Mouse (Mus musculus) intestine, embryonic 15.5 days (tissue): ENCODE data around the gene Capn5. TPM values are rescaled to one million over a fixed set of nuclear protein-coding genes. Genes with fewer than 3 reads are reported as not detected.

ENCODE experiments used
- ATAC-seq: fragments of 200-750 bp; cut with Nextera tagmentation; 2 replicates; pipeline ENCODE4 v1.8.0; 2017; ENCODE audit warnings: moderate TSS enrichment, moderate library complexity
- H3K27ac ChIP-seq: fragments of 300-500 bp; sonication (generic); 2 replicates; pipeline ENCODE4 v1.5.1; 2015; ENCODE audit warnings: mild to moderate bottlenecking, inconsistent platforms
- H3K27me3 ChIP-seq: fragments of 300-500 bp; sonication (generic); replicated peaks from 2 replicates; pipeline ENCODE4 v1.6.1; 2015; ENCODE audit warnings: inconsistent platforms
- H3K36me3 ChIP-seq: fragments of 300-500 bp; sonication (generic); 2 replicates; pipeline ENCODE4 v1.6.1; 2015; ENCODE audit warnings: inconsistent platforms
- H3K4me1 ChIP-seq: fragments of 300-500 bp; sonication (generic); replicated peaks from 2 replicates; pipeline ENCODE4 v1.6.1; 2015; ENCODE audit warnings: inconsistent platforms
- H3K4me2 ChIP-seq: fragments of 300-500 bp; sonication (generic); replicated peaks from 2 replicates; pipeline ENCODE4 v1.6.1; 2015; ENCODE audit warnings: mild to moderate bottlenecking, inconsistent platforms
- H3K4me3 ChIP-seq: fragments of 300-500 bp; sonication (generic); replicated peaks from 2 replicates; pipeline ENCODE4 v1.5.1; 2015; ENCODE audit warnings: inconsistent platforms
- H3K9ac ChIP-seq: fragments of 300-500 bp; sonication (generic); 2 replicates; pipeline ENCODE4 v1.6.1; 2015; ENCODE audit warnings: inconsistent platforms
- H3K9me3 ChIP-seq: fragments of 300-500 bp; sonication (generic); 2 replicates; pipeline ENCODE4 v1.6.1; 2016; ENCODE audit warnings: inconsistent platforms
- WGBS: fragments of 180-500 bp; shearing (Covaris S2); methylation state at CpG from one replicate; pipeline ENCODE4 v1.1.7; 2015; 5-methylcytosine and 5-hydroxymethylcytosine counted together
- polyA plus RNA-seq: library from polyadenylated mRNA; unstranded; fragments of >200 nt; fragmentation: Nextera tagmentation; extraction: Ambion mirVana; gene quantifications from 2 replicates; pipeline ENCODE4 v1.2.1, GENCODE M21; 2015

Gene Capn5
- polyA plus RNA-seq, 1 experiment from 2014 or later, result 10.2 TPM

DNA sequence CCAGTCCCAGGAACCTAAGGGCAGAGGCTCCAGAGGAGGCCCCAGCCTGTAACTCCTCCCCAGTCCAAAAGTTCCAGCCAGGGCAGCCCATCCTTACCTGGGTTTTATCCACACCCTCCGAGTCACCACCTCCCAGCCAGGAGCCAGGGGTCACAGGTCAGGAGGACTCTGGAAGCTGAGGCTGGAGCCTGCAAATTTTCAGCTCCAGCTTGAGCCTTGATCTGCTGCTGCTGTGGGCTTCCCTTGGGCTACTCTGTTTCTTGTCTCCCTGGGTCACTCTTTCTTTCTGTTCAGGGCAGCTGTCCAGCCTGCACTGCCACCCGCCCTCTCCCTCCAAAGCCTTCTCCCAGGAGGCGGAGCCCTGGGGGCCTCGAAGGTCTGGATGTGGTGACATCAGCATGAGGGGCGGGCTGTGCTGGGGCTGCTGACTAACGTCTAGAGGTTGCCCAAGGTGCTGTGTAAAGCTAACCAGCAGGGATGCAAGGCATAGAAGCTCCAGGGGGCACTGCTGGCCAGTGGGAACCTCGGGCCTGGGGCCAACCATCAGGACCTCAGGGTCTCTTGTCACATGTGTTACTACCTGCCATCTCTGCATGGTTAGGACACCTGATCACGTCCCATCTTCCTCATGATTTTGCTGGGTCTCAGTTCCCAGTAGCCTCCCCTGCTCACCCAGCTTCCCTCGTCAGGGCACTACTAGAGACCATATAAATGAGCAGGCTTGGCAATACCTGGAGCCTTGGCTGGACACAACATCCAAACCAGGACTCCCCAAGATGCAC is 58.7 kb downstream of the Capn5 start, which contains the start of gene Myo7a:
Myo7a (minus strand) TSS at position 346 of the 782 bp plus-strand sequence.
- no peaks in the 10 kb centered on the region for H3K9me3 ChIP-seq
- peaks cover 15% of the 10 kb centered on the region for H3K4me1 ChIP-seq
- 0 out of 2 replicates have a peak within 1 kb of the TSS, but pooled peaks have one; percentile 6 for H3K9ac ChIP-seq
- peak within 1 kb of the TSS; percentile 33 for H3K27ac ChIP-seq
- H3K4me3 ChIP-seq, result peak within 1 kb of the TSS; percentile 16
- H3K27me3 ChIP-seq, result no peaks in the 10 kb centered on the region
- WGBS, result 34% methylated on average over 9 of the region's 9 CpGs
- H3K36me3 ChIP-seq, result no peaks in the 10 kb centered on the region
- peak within 1 kb of the TSS; percentile 50 for H3K4me2 ChIP-seq
- ATAC-seq, result peak; percentile 85

DNA sequence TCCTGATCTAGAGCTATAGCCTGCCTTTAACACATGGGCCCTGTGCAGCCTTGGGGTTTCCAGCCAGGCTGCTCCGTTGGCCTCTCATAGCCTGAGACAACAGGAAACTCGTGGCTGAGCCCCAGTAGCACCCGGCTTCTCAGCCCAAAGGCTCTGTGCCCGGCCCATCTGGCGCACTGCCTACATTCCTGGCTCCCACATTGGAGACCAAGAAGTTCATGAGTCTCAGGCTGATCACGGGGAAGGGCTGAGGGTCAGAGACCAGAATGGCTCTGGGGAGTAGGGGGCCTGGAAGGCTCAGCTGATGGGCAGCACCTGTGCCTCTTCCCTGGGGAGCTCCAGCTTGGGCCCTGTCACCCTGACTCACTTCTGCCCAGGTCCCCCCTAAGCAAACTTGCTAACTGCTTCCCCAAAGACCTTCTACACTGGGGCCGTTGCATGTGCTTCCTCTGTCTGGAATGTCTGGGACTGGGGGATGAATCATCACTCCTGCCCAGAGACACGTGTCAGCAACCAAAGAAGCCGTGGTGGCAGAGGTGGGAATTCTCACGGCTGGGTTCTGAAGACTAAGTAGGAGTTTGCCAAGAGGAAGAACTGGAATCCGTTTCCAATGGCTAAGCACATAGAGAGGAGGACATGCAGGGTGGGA is 60.9 kb downstream of the Capn5 start:
- Histone ChIP-seq H3K27me3 (0 out of 2 replicates have a peak, but pooled peaks cover 4% of the 10 kb centered on the region), H3K4me3 (no peak overlapping the region), H3K27ac (no peak overlapping the region), H3K4me2 (peak overlapping the region; percentile 50; the same call in 1 of the 2 replicates), H3K9ac (peak overlapping the region; percentile 40), H3K36me3 (no peaks in the 10 kb centered on the region), H3K9me3 (no peaks in the 10 kb centered on the region), H3K4me1 (peaks cover 15% of the 10 kb centered on the region)
- WGBS, result 46% methylated on average over 11 of the region's 11 CpGs
- no peak for ATAC-seq

DNA sequence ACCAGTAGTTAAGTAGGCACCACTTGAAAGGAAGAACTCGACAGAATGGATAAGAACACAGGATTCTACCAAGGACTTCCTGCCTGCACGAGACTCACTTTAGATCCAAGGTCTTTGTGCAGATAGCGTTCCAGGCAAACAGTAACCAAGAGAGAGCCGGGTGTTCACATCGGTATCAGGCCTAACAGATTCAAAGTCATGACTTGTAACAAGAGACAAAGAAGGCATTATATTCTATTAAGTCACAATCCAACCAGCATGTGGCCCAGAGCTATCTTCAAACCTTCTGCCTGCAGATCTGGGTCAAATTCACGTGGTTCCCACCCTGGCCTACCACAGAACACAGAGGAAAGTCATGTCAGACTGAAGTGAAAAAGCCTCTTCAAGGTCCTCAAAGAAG is 63.4 kb downstream of the Capn5 start:
- no peak for ATAC-seq
- 54% methylated on average over 6 of the region's 6 CpGs for WGBS
- H3K9me3 ChIP-seq, result no peaks in the 10 kb centered on the region
- H3K27me3 ChIP-seq, result peaks cover 9% of the 10 kb centered on the region; the same call in 1 of the 2 replicates
- H3K4me1 ChIP-seq, result peaks cover 14% of the 10 kb centered on the region
- H3K36me3 ChIP-seq, result no peaks in the 10 kb centered on the region
- H3K27ac ChIP-seq, result 0 out of 2 replicates have a peak overlapping the region, but pooled peaks have one; percentile 6
- H3K4me3 ChIP-seq, result no peak overlapping the region
- no peak overlapping the region for H3K9ac ChIP-seq
- H3K4me2 ChIP-seq, result no peak overlapping the region

DNA sequence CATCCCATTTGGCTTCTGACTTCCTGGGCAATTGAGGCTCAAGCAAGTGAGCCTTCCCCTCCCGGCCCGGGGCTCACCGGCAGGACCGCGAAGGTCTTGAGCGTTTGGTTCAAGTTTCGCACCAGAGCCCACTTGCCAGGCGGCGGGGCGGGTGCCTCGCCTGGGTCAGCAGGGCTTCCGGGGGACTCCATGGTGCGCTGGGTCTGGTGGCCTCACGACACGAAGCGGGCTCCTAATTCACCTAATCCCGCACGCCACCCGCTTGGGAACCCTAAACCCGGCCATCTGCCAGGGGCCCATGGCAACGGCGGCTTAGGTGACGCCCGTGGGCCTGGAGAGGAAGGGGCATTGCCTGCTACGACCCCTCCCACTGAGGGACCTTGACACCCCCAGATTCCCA is 66.8 kb downstream of the Capn5 start:
- Histone ChIP-seq H3K9me3 (no peaks in the 10 kb centered on the region), H3K4me1 (peaks cover 6% of the 10 kb centered on the region; the same call in 1 of the 2 replicates), H3K4me3 (peak overlapping the region; percentile 19), H3K27me3 (peaks cover 9% of the 10 kb centered on the region; the same call in 1 of the 2 replicates), H3K4me2 (peak overlapping the region; percentile 59), H3K9ac (peak overlapping the region; percentile 13; the same call in 1 of the 2 replicates), H3K27ac (no peak overlapping the region), H3K36me3 (no peaks in the 10 kb centered on the region)
- ATAC-seq, result no peak
- 11% methylated on average over 25 of the region's 25 CpGs for WGBS

DNA sequence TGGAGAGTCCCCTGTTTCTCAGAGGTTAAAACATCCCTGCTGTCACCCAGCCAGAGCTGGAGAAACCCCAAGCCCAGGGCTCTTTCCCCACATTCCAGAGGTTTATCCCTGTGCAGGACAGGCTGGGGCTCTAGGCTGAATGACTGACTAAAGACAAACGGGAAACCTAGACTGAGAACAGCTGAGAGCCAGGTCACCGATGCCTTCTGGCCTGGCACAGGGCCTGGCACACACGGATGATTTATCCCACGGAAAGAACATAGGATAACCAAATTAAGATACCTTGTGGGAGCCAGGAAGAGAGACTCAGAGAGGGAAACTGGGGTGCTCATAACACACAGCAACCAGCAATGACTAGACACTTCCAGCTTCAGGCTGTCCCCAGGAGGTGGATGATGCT is 68.3 kb downstream of the Capn5 start:
- no peak for ATAC-seq
- Histone ChIP-seq H3K9me3 (no peaks in the 10 kb centered on the region), H3K4me3 (no peak overlapping the region), H3K9ac (no peak overlapping the region), H3K4me1 (peaks cover 11% of the 10 kb centered on the region; the same call in 1 of the 2 replicates), H3K27me3 (peaks cover 9% of the 10 kb centered on the region; the same call in 1 of the 2 replicates), H3K4me2 (no peak overlapping the region), H3K27ac (no peak overlapping the region), H3K36me3 (no peaks in the 10 kb centered on the region)
- WGBS, result 79% methylated on average over 4 of the region's 4 CpGs

DNA sequence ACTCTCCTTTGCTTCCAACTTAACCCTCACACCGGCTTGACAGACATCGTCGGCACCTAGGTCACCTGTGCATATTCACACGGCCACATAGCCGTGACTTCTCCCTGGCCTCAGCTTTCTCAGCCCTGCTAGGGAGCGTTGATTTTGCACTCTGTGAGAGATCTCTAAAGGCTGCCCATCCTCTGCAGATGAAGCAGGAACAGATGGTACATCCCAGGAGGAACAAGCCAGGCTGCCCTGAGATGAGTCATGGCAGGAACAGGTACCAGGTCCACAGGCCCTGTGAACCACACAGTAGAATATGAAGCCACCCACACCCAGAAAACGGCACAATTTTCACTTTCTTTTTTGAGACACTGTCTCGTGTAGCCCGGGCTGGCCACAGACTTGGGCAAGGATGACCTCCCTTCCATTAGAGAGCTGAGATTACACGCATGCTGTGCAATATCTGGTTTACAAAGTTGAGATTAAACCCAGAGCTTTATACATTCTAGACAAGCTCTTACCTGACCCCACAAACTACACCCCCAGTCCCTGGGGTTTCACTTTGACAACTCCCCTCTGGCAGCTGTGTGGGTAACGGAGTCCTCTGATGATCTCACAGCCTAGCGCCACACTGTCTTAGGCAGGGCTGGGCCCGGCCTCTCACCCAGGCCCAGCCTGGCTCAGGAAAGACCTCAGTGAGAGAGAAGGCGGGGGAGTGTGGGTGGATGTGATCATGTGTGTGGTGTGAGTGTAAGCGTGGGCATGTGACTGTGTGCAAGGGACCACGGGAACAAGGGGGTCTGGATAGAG is 69.2 kb downstream of the Capn5 start:
- Histone ChIP-seq H3K4me1 (peaks cover 17% of the 10 kb centered on the region; the same call in 1 of the 2 replicates), H3K27ac (no peak overlapping the region), H3K4me3 (no peak overlapping the region), H3K27me3 (peaks cover 9% of the 10 kb centered on the region; the same call in 1 of the 2 replicates), H3K4me2 (no peak overlapping the region), H3K9me3 (no peaks in the 10 kb centered on the region), H3K36me3 (no peaks in the 10 kb centered on the region), H3K9ac (no peak overlapping the region)
- ATAC-seq, result no peak
- 82% methylated on average over 16 of the region's 16 CpGs for WGBS

DNA sequence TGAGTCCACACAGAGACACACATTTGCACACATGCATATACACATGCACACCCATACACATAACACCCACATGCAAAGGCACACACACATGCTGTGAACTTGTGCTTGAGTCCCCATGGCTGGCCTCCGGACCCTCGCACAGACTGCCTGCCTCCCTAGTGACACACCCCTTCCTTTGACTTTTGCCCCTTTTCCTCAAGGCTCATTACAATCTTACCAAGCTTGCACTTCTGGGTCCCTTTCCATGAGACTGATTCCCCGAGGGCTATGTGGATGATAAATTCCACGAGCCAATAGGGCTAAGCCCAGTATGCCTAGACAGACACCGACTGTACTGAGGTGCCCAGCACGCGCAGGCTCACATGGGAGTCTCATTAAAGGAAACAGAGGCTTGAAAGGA is 71.8 kb downstream of the Capn5 start:
- Histone ChIP-seq H3K4me1 (peaks cover 22% of the 10 kb centered on the region; the same call in 1 of the 2 replicates), H3K9me3 (no peaks in the 10 kb centered on the region), H3K36me3 (no peaks in the 10 kb centered on the region), H3K9ac (no peak overlapping the region), H3K4me3 (no peak overlapping the region), H3K27me3 (peaks cover 5% of the 10 kb centered on the region; the same call in 1 of the 2 replicates), H3K4me2 (peak overlapping the region; percentile 38; the same call in 1 of the 2 replicates), H3K27ac (peak overlapping the region; percentile 88; the same call in 1 of the 2 replicates)
- 76% methylated on average over 7 of the region's 7 CpGs for WGBS
- peak; percentile 19 for ATAC-seq

DNA sequence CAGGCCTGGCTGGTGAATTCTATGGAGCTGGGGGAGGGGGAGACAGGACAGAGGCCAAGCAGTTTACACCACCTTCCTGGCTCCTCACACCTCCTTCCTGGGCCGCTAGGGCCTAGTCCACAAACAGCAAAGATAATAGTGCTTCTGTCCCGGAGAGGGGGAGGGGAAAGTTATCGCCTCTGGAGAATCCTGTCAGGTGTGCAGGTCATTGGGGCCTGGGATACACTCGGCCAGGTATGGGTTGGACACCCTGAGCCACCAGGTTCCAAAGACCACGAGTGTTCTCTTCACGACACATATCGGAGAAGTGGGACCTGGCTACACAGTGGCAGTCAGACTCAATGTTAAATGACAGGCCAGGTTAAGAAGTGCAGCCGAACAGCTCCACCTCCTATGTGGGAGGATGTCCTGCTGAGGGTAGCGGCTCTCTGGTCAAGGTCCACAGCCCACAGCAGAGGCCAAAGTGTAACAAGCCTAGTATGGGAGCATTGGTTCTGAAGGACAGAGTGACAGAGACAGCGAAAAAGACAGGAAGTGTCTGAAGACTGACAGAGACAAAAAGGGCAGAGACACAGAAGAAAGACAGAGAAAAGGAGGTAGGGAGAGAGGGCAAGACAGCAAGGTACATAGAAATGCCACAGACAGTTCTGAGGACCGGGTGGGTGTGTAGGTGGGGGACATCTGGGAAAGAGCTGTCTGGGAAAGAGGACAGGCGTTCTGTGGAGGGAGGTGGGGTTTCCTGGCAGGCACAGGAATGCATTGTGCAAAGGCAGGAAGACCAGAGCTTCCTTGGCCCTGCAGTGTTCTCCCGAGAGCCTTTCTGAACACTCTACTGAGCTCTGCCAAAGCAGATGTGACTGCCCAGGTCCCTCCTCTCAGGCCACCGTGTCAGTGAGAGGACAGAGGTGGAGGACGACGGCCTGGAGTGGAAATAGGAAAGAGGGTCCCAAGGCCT is 73.3 kb downstream of the Capn5 start:
- no peaks in the 10 kb centered on the region for H3K9me3 ChIP-seq
- no peaks in the 10 kb centered on the region for H3K36me3 ChIP-seq
- H3K9ac ChIP-seq, result peak overlapping the region; percentile 23; the same call in 1 of the 2 replicates
- H3K4me1 ChIP-seq, result peaks cover 19% of the 10 kb centered on the region; the same call in 1 of the 2 replicates
- peak overlapping the region; percentile 38 for H3K4me2 ChIP-seq
- H3K4me3 ChIP-seq, result no peak overlapping the region
- 49% methylated on average over 16 of the region's 16 CpGs for WGBS
- peak overlapping the region; percentile 88 for H3K27ac ChIP-seq
- ATAC-seq, result peak; percentile 81
- no peaks in the 10 kb centered on the region for H3K27me3 ChIP-seq

DNA sequence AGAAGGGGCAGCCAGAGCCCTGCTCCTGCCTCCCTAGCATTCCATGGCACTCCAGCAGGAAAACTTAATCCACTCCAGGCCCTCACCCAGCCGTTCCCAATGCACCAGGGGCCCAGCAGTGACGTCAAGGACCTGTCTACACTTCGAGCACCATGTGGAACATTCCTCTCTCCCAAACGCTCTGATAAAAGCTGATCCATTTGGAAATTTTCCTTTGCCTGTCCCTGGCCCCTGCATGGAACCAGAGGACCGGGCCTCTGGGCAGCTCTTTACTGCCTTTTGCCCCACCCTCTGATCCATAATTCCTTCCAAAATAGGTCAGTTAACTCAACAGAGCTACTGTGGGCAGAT is 74.2 kb downstream of the Capn5 start:
- H3K4me3 ChIP-seq, result no peak overlapping the region
- H3K4me1 ChIP-seq, result peaks cover 19% of the 10 kb centered on the region; the same call in 1 of the 2 replicates
- H3K9ac ChIP-seq, result 0 out of 2 replicates have a peak overlapping the region, but pooled peaks have one; percentile 15
- 64% methylated on average over 5 of the region's 5 CpGs for WGBS
- H3K27ac ChIP-seq, result peak overlapping the region; percentile 88
- no peaks in the 10 kb centered on the region for H3K9me3 ChIP-seq
- H3K36me3 ChIP-seq, result no peaks in the 10 kb centered on the region
- H3K27me3 ChIP-seq, result no peaks in the 10 kb centered on the region
- H3K4me2 ChIP-seq, result peak overlapping the region; percentile 38; the same call in 1 of the 2 replicates
- ATAC-seq, result no peak

DNA sequence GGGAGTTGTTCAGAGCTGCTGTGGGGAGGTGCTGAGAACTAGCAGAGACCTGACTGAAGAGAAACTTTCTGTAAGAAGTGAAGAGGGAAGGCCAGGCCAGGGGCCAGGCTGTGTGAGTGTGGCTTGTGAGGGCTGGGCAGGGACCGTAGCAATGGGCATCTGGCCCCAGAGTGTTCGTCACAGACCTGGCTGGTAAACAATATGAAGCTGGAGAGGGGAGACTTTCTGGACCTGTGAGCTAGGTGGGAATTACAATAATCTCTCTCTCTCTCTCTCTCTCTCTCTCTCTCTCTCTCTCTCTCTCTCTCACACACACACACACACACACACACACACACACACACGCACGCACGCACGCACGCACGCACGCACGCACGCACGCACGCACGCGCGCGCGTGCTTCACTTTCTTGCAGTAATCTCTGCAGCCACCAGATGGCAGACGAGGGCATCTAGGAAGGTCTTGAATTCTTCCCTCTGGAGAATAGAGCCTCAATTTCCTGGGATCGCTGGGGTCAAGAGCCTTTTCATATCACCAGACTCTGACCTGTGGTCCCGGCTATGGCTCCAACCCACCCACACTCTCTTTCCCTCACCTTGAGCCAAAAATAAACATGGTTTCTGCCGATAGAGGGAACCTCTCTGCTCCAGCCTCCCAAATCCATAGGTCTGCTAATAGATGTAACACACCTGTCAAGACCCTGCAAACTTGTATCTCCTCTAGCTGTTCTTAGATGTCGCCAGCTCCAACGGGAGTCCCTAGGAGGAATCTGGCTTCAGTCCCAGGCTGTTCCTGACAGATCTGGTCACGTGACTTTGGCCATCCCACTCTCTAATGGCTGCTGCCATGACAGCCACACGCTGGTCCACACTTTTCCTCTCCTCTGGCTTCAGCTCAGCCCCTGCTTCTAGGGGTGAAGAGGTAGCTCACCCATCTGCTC is 74.8 kb downstream of the Capn5 start:
- H3K36me3 ChIP-seq, result no peaks in the 10 kb centered on the region
- no peaks in the 10 kb centered on the region for H3K9me3 ChIP-seq
- no peaks in the 10 kb centered on the region for H3K27me3 ChIP-seq
- peak overlapping the region; percentile 25 for H3K4me3 ChIP-seq
- peak overlapping the region; percentile 88 for H3K27ac ChIP-seq
- H3K9ac ChIP-seq, result peak overlapping the region; percentile 37; the same call in 1 of the 2 replicates
- H3K4me1 ChIP-seq, result peaks cover 19% of the 10 kb centered on the region; the same call in 1 of the 2 replicates
- peak; percentile 70 for ATAC-seq
- peak overlapping the region; percentile 58 for H3K4me2 ChIP-seq
- WGBS, result 15% methylated on average over 20 of the region's 26 CpGs
